Mouse (Mus musculus) brown adipose tissue, adult 24 weeks (tissue): ENCODE data around the gene Prkg1. TPM values are rescaled to one million over a fixed set of nuclear protein-coding genes. Genes with fewer than 3 reads are reported as not detected.

Source experiments
- H3K27ac ChIP-seq: fragments of 200-500 bp; replicated peaks from 2 replicates; pipeline ENCODE4 v1.5.1; 2012; ENCODE audit warnings: low read depth, mild to moderate bottlenecking, low read length
- H3K4me1 ChIP-seq: fragments of 200-500 bp; 2 replicates; pipeline ENCODE4 v1.6.1; 2012; ENCODE audit warnings: low read length, mixed read lengths; ENCODE audit not compliant: control insufficient read depth, insufficient read depth, insufficient read length
- H3K4me3 ChIP-seq: fragments of 200-500 bp; 2 replicates; pipeline ENCODE4 v1.5.1; 2012; ENCODE audit warnings: low read depth, mild to moderate bottlenecking, low read length, moderate library complexity; ENCODE audit not compliant: insufficient read depth
- polyA plus RNA-seq: library from polyadenylated mRNA; stranded (reverse); fragments of >200 nt; gene quantifications from 2 replicates; pipeline ENCODE4 v1.2.4, GENCODE M21; 2012; ENCODE audit not compliant: missing spikeins, insufficient read depth, insufficient read length

The Prkg1 gene
- polyA plus RNA-seq, 1 experiment = 1.3 TPM

GRCm38 (mm10) chr19:31762411-31763245, 2.2 kb downstream of the Prkg1 start:
- Histone ChIP-seq H3K4me3 (peak overlapping the region; percentile 54), H3K27ac (0 out of 2 replicates have a peak overlapping the region, but pooled peaks have one; percentile 6), H3K4me1 (no peaks in the 10 kb centered on the region)

GRCm38 (mm10) chr19:31759855-31760254, 5.0 kb downstream of the Prkg1 start:
- Histone ChIP-seq H3K4me1 (no peaks in the 10 kb centered on the region), H3K27ac (no peak overlapping the region), H3K4me3 (no peak overlapping the region)

GRCm38 (mm10) chr19:31755929-31756792, 8.7 kb downstream of the Prkg1 start:
- no peak overlapping the region for H3K4me3 ChIP-seq
- no peaks in the 10 kb centered on the region for H3K4me1 ChIP-seq
- H3K27ac ChIP-seq = no peak overlapping the region

GRCm38 (mm10) chr19:31754642-31755287, 10.1 kb downstream of the Prkg1 start:
- H3K4me3 ChIP-seq = no peak overlapping the region
- H3K27ac ChIP-seq = no peak overlapping the region

GRCm38 (mm10) chr19:31750976-31751676, 13.7 kb downstream of the Prkg1 start:
- H3K27ac ChIP-seq = no peak overlapping the region
- no peak overlapping the region for H3K4me3 ChIP-seq
- no peaks in the 10 kb centered on the region for H3K4me1 ChIP-seq

More at GRCm38 (mm10) chr19:31754642-31755287, 10.1 kb downstream of the Prkg1 start:
- no peaks in the 10 kb centered on the region for H3K4me1 ChIP-seq

GRCm38 (mm10) chr19:31746635-31747034, 18.2 kb downstream of the Prkg1 start:
- Histone ChIP-seq H3K4me1 (no peaks in the 10 kb centered on the region), H3K4me3 (no peak overlapping the region), H3K27ac (no peak overlapping the region)

GRCm38 (mm10) chr19:31743241-31744045, 21.4 kb downstream of the Prkg1 start:
- Histone ChIP-seq H3K4me3 (no peak overlapping the region), H3K27ac (no peak overlapping the region; the same call in 1 of the 2 replicates)

GRCm38 (mm10) chr19:31714900-31715299, 49.9 kb downstream of the Prkg1 start:
- Histone ChIP-seq H3K4me1 (no peaks in the 10 kb centered on the region), H3K27ac (no peak overlapping the region), H3K4me3 (no peak overlapping the region)

More at GRCm38 (mm10) chr19:31743241-31744045, 21.4 kb downstream of the Prkg1 start:
- H3K4me1 ChIP-seq = no peaks in the 10 kb centered on the region

GRCm38 (mm10) chr19:31714418-31714817, 50.4 kb downstream of the Prkg1 start:
- Histone ChIP-seq H3K27ac (no peak overlapping the region), H3K4me3 (no peak overlapping the region), H3K4me1 (no peaks in the 10 kb centered on the region)

- H3K4me3 ChIP-seq = no peak overlapping the region
- H3K27ac ChIP-seq = no peak overlapping the region
- H3K4me1 ChIP-seq = no peaks in the 10 kb centered on the region
These were observed 51.5 kb downstream of the Prkg1 start for GRCm38 (mm10) chr19:31713321-31713720.

- H3K4me1 ChIP-seq = no peaks in the 10 kb centered on the region
- no peak overlapping the region for H3K4me3 ChIP-seq
- H3K27ac ChIP-seq = no peak overlapping the region
These were observed 54.5 kb downstream of the Prkg1 start for GRCm38 (mm10) chr19:31710336-31710735.

GRCm38 (mm10) chr19:31703991-31704390, 60.8 kb downstream of the Prkg1 start:
- Histone ChIP-seq H3K4me1 (no peaks in the 10 kb centered on the region), H3K27ac (no peak overlapping the region), H3K4me3 (no peak overlapping the region)

GRCm38 (mm10) chr19:31698916-31699315, 65.9 kb downstream of the Prkg1 start:
- H3K4me3 ChIP-seq = no peak overlapping the region
- H3K4me1 ChIP-seq = no peaks in the 10 kb centered on the region
- no peak overlapping the region for H3K27ac ChIP-seq

GRCm38 (mm10) chr19:31680821-31681220, 84.0 kb downstream of the Prkg1 start:
- Histone ChIP-seq H3K4me1 (no peaks in the 10 kb centered on the region), H3K4me3 (no peak overlapping the region), H3K27ac (no peak overlapping the region)
